ENCODE assay signal across 22 mouse cellular contexts in genomic region chr7:115776736-115777135, GRCm38 (mm10).
DNase-seq lines count a peak whose midpoint lies in the region; ATAC-seq and TF ChIP-seq lines count a peak whose summit lies in the region.
"Had no signal": no experiment of that assay in that cellular context is flagged by ENCODE, and none has a peak within 500 bp of the region (broad histone marks: within the 10 kb centered on the region; RNA-seq: fewer than 3 reads in every experiment).

No protein-coding gene starts in this region.

- no peaks in the 10 kb centered on the region; the same call in 1 of the 2 replicates for H3K9me3 ChIP-seq in forebrain, embryonic 11.5 days (ENCODE audit: control insufficient read depth, low read length)
- H3K9me3 ChIP-seq in forebrain, postnatal 0 days (ENCODE audit: low read length): no peaks in the 10 kb centered on the region
- peaks cover 3% of the 10 kb centered on the region; the same call in 1 of the 2 replicates for H3K9me3 ChIP-seq in lung, embryonic 16.5 days (ENCODE audit: control insufficient read depth, low read length)
- H3K9me3 ChIP-seq in midbrain, embryonic 11.5 days (ENCODE audit: control insufficient read depth, low read length): no peaks in the 10 kb centered on the region
- H3K9me3 ChIP-seq: G1E; hindbrain, embryonic 12.5 days; stomach, embryonic 15.5 days had no signal

- H3K4me2 ChIP-seq in forebrain, embryonic 11.5 days (ENCODE audit: low read depth, low read length, severe bottlenecking): no peak overlapping the region
- H3K4me2 ChIP-seq in forebrain, postnatal 0 days (ENCODE audit: low read depth): no peak overlapping the region
- no peak overlapping the region for H3K4me2 ChIP-seq in lung, embryonic 16.5 days (ENCODE audit: low read depth, low read length)
- H3K4me2 ChIP-seq in midbrain, embryonic 11.5 days: peak overlapping the region; percentile 14; the same call in 1 of the 2 replicates
- H3K4me2 ChIP-seq: hindbrain, embryonic 12.5 days; stomach, embryonic 15.5 days had no signal

- no peak overlapping the region for H3K4me3 ChIP-seq in forebrain, embryonic 11.5 days (ENCODE audit: low read depth, low read length)
- no peak overlapping the region for H3K4me3 ChIP-seq in forebrain, postnatal 0 days (ENCODE audit: low read depth, low read length)
- no peak overlapping the region for H3K4me3 ChIP-seq in lung, embryonic 16.5 days (ENCODE audit: low read length)
- H3K4me3 ChIP-seq in midbrain, embryonic 11.5 days (ENCODE audit: low read depth, low read length): no peak overlapping the region
- H3K4me3 ChIP-seq: hindbrain, embryonic 12.5 days; megakaryocyte, embryonic 14.5 days; stomach, embryonic 15.5 days had no signal

- no peaks in the 10 kb centered on the region for H3K27me3 ChIP-seq in forebrain, embryonic 11.5 days (ENCODE audit: control insufficient read depth, insufficient read depth, low read length)
- H3K27me3 ChIP-seq in forebrain, postnatal 0 days (ENCODE audit: insufficient read depth, low read length): no peaks in the 10 kb centered on the region
- H3K27me3 ChIP-seq in lung, embryonic 16.5 days (ENCODE audit: control insufficient read depth, insufficient read depth, low read depth, low read length): no peaks in the 10 kb centered on the region
- H3K27me3 ChIP-seq in midbrain, embryonic 11.5 days (ENCODE audit: control insufficient read depth, insufficient read depth, low read length): no peaks in the 10 kb centered on the region
- H3K27me3 ChIP-seq: hindbrain, embryonic 12.5 days; megakaryocyte, embryonic 14.5 days; stomach, embryonic 15.5 days had no signal

- peak overlapping the region; percentile 41; the same call in 1 of the 2 replicates for H3K27ac ChIP-seq in forebrain, embryonic 11.5 days (ENCODE audit: low read depth, low read length)
- H3K27ac ChIP-seq in forebrain, postnatal 0 days (ENCODE audit: low read depth, low read length): no peak overlapping the region
- H3K27ac ChIP-seq in lung, embryonic 16.5 days (ENCODE audit: low read length): no peak overlapping the region
- H3K27ac ChIP-seq in midbrain, embryonic 11.5 days (ENCODE audit: low read depth, low read length): peak overlapping the region; percentile 42; the same call in 1 of the 2 replicates
- H3K27ac ChIP-seq: hindbrain, embryonic 12.5 days; liver, embryonic 14.5 days; stomach, embryonic 15.5 days had no signal

- no peak for DNase-seq in forebrain, embryonic 11.5 days (ENCODE audit: low spot score)
- DNase-seq in forebrain, postnatal 0 days: no peak
- DNase-seq in lung, postnatal 14 days: no peak
- DNase-seq in midbrain, embryonic 11.5 days (ENCODE audit: low spot score, missing footprints): peak; percentile 91
- DNase-seq in thymus, postnatal 25 days: no peak
- DNase-seq in cerebellum, postnatal 4 days (ENCODE audit: low spot score in 2 of 2): no peak
- DNase-seq in heart, adult 18-20 months: no peak
- DNase-seq: adrenal gland, postnatal 14 days; cerebellum, adult 11-12 months; cerebellum, postnatal 36 days; gastrocnemius, postnatal 25 days; kidney, adult 11 months; kidney, postnatal 10 days; layer of hippocampus, postnatal 36 days; lung, postnatal 10 days; thymus, adult 18-20 months had no signal

- no peak; the same call in 1 of the 2 replicates for ATAC-seq in forebrain, embryonic 11.5 days (replicated peaks; ENCODE audit: low FRiP score)
- ATAC-seq in forebrain, postnatal 0 days: no peak
- ATAC-seq in lung, embryonic 16.5 days (ENCODE audit: low read depth): 0 out of 2 replicates have a peak, but pooled peaks have one; percentile 43
- ATAC-seq in midbrain, embryonic 11.5 days (ENCODE audit: low FRiP score): peak; percentile 57; the same call in 1 of the 2 replicates

- H3K36me3 ChIP-seq in forebrain, embryonic 11.5 days (ENCODE audit: control insufficient read depth, insufficient read depth, low read length): no peaks in the 10 kb centered on the region
- no peaks in the 10 kb centered on the region for H3K36me3 ChIP-seq in forebrain, postnatal 0 days (ENCODE audit: insufficient read depth)
- H3K36me3 ChIP-seq in lung, embryonic 16.5 days (ENCODE audit: control insufficient read depth, insufficient read depth, low read length): no peaks in the 10 kb centered on the region
- no peaks in the 10 kb centered on the region for H3K36me3 ChIP-seq in midbrain, embryonic 11.5 days (ENCODE audit: control insufficient read depth, insufficient read depth, low read length)
- H3K36me3 ChIP-seq: G1E; hindbrain, embryonic 12.5 days; stomach, embryonic 15.5 days had no signal

- 61% methylated on average over 7 of the region's 7 CpGs for WGBS in forebrain, embryonic 11.5 days
- 37% methylated on average over 7 of the region's 7 CpGs for WGBS in forebrain, postnatal 0 days
- 52% methylated on average over 7 of the region's 7 CpGs for WGBS in lung, embryonic 16.5 days
- WGBS in midbrain, embryonic 11.5 days: 46% methylated on average over 7 of the region's 7 CpGs

- H3K9ac ChIP-seq in forebrain, embryonic 11.5 days (ENCODE audit: low read length): no peak overlapping the region
- H3K9ac ChIP-seq in forebrain, postnatal 0 days: no peak overlapping the region
- H3K9ac ChIP-seq in lung, embryonic 16.5 days (ENCODE audit: low read length): no peak overlapping the region
- H3K9ac ChIP-seq in midbrain, embryonic 11.5 days (ENCODE audit: low read length): no peak overlapping the region
- H3K9ac ChIP-seq: hindbrain, embryonic 12.5 days; liver, embryonic 14.5 days; stomach, embryonic 15.5 days had no signal

- no peak for TF ChIP-seq CTCF in forebrain, postnatal 0 days (IDR thresholded peaks at IDR 0.05; ENCODE audit: low read depth)

- H3K4me1 ChIP-seq in forebrain, embryonic 11.5 days (replicated peaks; ENCODE audit: control insufficient read depth, insufficient read depth, low read length): peaks cover 3% of the 10 kb centered on the region; the same call in 1 of the 2 replicates
- H3K4me1 ChIP-seq in forebrain, postnatal 0 days (ENCODE audit: insufficient read depth): no peaks in the 10 kb centered on the region
- H3K4me1 ChIP-seq in lung, embryonic 16.5 days (replicated peaks; ENCODE audit: control insufficient read depth, insufficient read depth, low read length): no peaks in the 10 kb centered on the region; the same call in 1 of the 2 replicates
- H3K4me1 ChIP-seq in midbrain, embryonic 11.5 days (ENCODE audit: control insufficient read depth, insufficient read depth, low read length): peaks cover 15% of the 10 kb centered on the region
- H3K4me1 ChIP-seq: megakaryocyte, embryonic 14.5 days; stomach, embryonic 15.5 days had no signal

Comparison
In these comparisons a context has a peak if more than half of its experiments do, and no peak if none do; other contexts are left out.
1. H3K27ac ChIP-seq: peak in forebrain, embryonic 11.5 days (single experiment) and midbrain, embryonic 11.5 days (single experiment); none in forebrain, postnatal 0 days (single experiment) and lung, embryonic 16.5 days (single experiment).
2. ATAC-seq: peak in lung, embryonic 16.5 days (single experiment) and midbrain, embryonic 11.5 days (single experiment); none in forebrain, embryonic 11.5 days (single experiment) and forebrain, postnatal 0 days (single experiment).